Mouse (Mus musculus) stomach, postnatal 0 days (tissue): ENCODE results near the gene Asz1.

Source experiments
- CTCF ChIP-seq: IDR thresholded peaks from 2 replicates; pipeline ENCODE4 v1.5.1; 2016; ENCODE audit warnings: antibody characterized with exemption, low read depth, mild to moderate bottlenecking, moderate library complexity
- EP300 ChIP-seq: optimal IDR thresholded peaks from 2 replicates; pipeline ENCODE3; 2016; ENCODE audit warnings: antibody characterized with exemption

GRCm38 (mm10) chr6:18043172-18043571 is 65.7 kb downstream of the Asz1 start:
- TF ChIP-seq CTCF (no peak), EP300 (no peak)
